Mouse (Mus musculus) lung, postnatal 0 days (tissue): ENCODE data around the gene Syngr1.

Experiments
- CTCF ChIP-seq: IDR thresholded peaks from 2 replicates; pipeline ENCODE4 v1.5.1; 2016; ENCODE audit warnings: antibody characterized with exemption, mild to moderate bottlenecking
- EP300 ChIP-seq: IDR thresholded peaks from 2 replicates; pipeline ENCODE4 v1.6.1; 2016; ENCODE audit warnings: antibody characterized with exemption, mild to moderate bottlenecking, control low read depth

DNA sequence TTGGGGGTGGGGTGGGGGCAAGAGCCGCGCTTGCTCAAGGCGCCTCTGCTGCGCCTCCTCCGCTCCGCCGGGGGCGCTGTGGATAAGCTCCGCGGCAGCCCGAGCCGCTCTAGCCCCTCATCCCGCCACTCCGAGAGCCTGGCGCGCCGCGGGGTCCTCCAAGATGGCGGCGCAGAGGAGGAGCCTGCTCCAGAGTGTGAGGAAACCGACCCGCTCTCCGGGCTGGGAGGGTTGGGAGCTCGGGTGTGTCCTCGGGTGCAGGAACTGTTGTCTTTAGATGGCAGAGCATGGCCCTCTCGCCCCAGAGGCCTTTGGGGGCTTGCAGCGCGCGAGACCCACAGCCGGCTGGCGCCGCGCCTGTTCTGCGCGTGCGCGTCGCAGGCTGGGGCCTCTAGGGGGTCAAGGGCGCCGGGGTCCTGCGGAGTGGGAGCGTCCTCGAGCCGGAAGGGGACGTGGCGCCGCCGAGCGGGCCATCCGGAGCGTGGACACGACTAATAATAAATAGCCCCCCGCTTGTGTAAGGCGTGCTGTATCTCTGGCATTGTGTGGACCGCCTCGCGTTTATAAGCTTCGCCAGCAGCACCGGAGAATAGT, 42.0 kb downstream of the Syngr1 start, which contains the start of gene Tab1:
- no peak for TF ChIP-seq EP300
- TF ChIP-seq CTCF, result peak; percentile 80
